ENCODE assay signal across 15 mouse cellular contexts in the genomic region with DNA sequence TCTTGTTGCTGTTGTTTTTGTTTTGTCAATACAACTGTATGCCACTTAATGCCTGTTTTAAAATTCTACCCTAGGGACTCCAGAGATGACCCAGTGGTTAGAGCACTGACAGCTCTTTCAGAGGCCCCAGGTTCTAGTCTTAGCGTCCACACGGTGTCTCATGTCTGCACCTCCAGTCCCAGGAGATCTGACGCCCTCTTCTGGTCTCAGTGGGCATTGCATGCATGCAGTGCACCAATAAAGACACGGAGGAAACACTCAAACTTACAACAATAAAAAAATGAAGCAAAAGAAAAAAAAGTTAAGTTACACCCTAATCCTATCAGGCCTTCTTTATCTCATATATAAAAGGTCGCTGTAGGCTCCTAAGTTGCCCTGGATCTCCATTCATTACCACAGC. TPM values are rescaled to one million over a fixed set of nuclear protein-coding genes. Genes with fewer than 3 reads are reported as not detected.
DNase-seq lines count a peak whose midpoint lies in the region; ATAC-seq and TF ChIP-seq lines count a peak whose summit lies in the region.
"Had no signal": no experiment of that assay in that cellular context is flagged by ENCODE, and none has a peak within 500 bp of the region (broad histone marks: within the 10 kb centered on the region; RNA-seq: fewer than 3 reads in every experiment).

No protein-coding gene starts in this region.

- H3K4me3 ChIP-seq in heart, adult 2 months = no peak overlapping the region
- no peak overlapping the region for H3K4me3 ChIP-seq in heart, embryonic 12.5 days
- no peak overlapping the region for H3K4me3 ChIP-seq in lung, adult 2 months (replicated peaks; ENCODE audit: extremely low read depth, low read depth, low read length)
- H3K4me3 ChIP-seq: embryonic facial prominence, embryonic 15.5 days; neural tube, embryonic 13.5 days had no signal

- H3K27ac ChIP-seq in heart, adult 2 months = no peak overlapping the region
- no peak overlapping the region for H3K27ac ChIP-seq in heart, embryonic 12.5 days (ENCODE audit: poor library complexity, severe bottlenecking)
- H3K27ac ChIP-seq: embryonic facial prominence, embryonic 15.5 days; neural tube, embryonic 13.5 days had no signal

- WGBS in heart, adult 2 months = 54% methylated on average over 5 of the region's 5 CpGs
- WGBS in heart, embryonic 12.5 days = 47% methylated on average over 5 of the region's 5 CpGs
- 52% methylated on average over 5 of the region's 5 CpGs for WGBS in lung, adult 2 months

- no peak for ATAC-seq in heart, embryonic 12.5 days (ENCODE audit: insufficient number of reproducible peaks, low FRiP score)
- no peak for ATAC-seq in Patski
- ATAC-seq in megakaryocyte-erythroid progenitor cell, adult 5-6 weeks (replicated peaks; ENCODE audit: low FRiP score, low TSS enrichment, poor library complexity, severe bottlenecking) = no peak

- no peak for TF ChIP-seq POLR2A in heart, adult 2 months (IDR thresholded peaks at IDR 0.05; ENCODE audit: insufficient read depth, low read depth, low read length)
- TF ChIP-seq POLR2A in lung, adult 2 months (IDR thresholded peaks at IDR 0.05; ENCODE audit: borderline replicate concordance, extremely low read depth, low read depth, low read length) = no peak

- TF ChIP-seq EP300 in heart, adult 2 months (IDR thresholded peaks at IDR 0.05; ENCODE audit: insufficient read depth, low read depth, low read length) = no peak

- no peaks in the 10 kb centered on the region for H3K36me3 ChIP-seq in heart, adult 2 months (ENCODE audit: control insufficient read depth, insufficient read depth, low read length)
- no peaks in the 10 kb centered on the region for H3K36me3 ChIP-seq in heart, embryonic 12.5 days
- H3K36me3 ChIP-seq: embryonic facial prominence, embryonic 15.5 days; G1E; neural tube, embryonic 13.5 days had no signal

- H3K4me2 ChIP-seq in heart, embryonic 12.5 days = no peak overlapping the region
- H3K4me2 ChIP-seq: embryonic facial prominence, embryonic 15.5 days; neural tube, embryonic 13.5 days had no signal

- H3K79me2 ChIP-seq in heart, adult 2 months (replicated peaks; ENCODE audit: control insufficient read depth, insufficient read depth, low read length) = no peaks in the 10 kb centered on the region

- no peak for DNase-seq in heart, adult 2 months
- no peak for DNase-seq in lung, adult 2 months
- no peak for DNase-seq in lung, postnatal 36 days
- no peak for DNase-seq in Patski (ENCODE audit: low read depth, low spot score)
- DNase-seq in thymus, postnatal 14 days = peak; percentile 31
- DNase-seq in natural killer cell, adult 2 months (ENCODE audit: low spot score in 2 of 2) = no peak
- DNase-seq: adrenal gland, adult 8-10 months; cerebellum, adult 9-11 months had no signal

- in situ Hi-C loops in Patski (cut with MboI; ENCODE audit: low pct_unique_long_range_greater_than_20kb) = loop anchor here (25.0 kb wide), 2 partner anchors 595 to 1530 kb away; a partner anchor contains a TSS

- intact Hi-C loops in heart, adult 2 months (cut with DNase I) = no loop called here

- no peaks in the 10 kb centered on the region for H3K27me3 ChIP-seq in heart, adult 2 months (ENCODE audit: control insufficient read depth, insufficient read depth, low read length)
- no peaks in the 10 kb centered on the region for H3K27me3 ChIP-seq in heart, embryonic 12.5 days (replicated peaks)
- H3K27me3 ChIP-seq in Patski = no peaks in the 10 kb centered on the region
- H3K27me3 ChIP-seq: embryonic facial prominence, embryonic 15.5 days; neural tube, embryonic 13.5 days had no signal

- POLR2A ChIA-PET in Patski (lab: Charles Lee) = no interaction called here

- CTCF ChIA-PET in Patski (lab: Charles Lee) = interaction anchor here (2.8 kb wide), 1 partner anchor 8 kb away, joined by 8 read pairs; no protein-coding TSS in a partner anchor

- H3K4me1 ChIP-seq in heart, adult 2 months (ENCODE audit: control insufficient read depth, insufficient read depth, low read length) = no peaks in the 10 kb centered on the region
- no peaks in the 10 kb centered on the region for H3K4me1 ChIP-seq in heart, embryonic 12.5 days (replicated peaks)
- H3K4me1 ChIP-seq in lung, adult 2 months (ENCODE audit: control insufficient read depth, insufficient read depth, low read length) = no peaks in the 10 kb centered on the region
- H3K4me1 ChIP-seq: embryonic facial prominence, embryonic 15.5 days; neural tube, embryonic 13.5 days had no signal

- no peak overlapping the region for H3K9ac ChIP-seq in heart, adult 2 months (ENCODE audit: low read depth, low read length)
- H3K9ac ChIP-seq in heart, embryonic 12.5 days = no peak overlapping the region
- H3K9ac ChIP-seq: embryonic facial prominence, embryonic 15.5 days; neural tube, embryonic 13.5 days had no signal

- peak; percentile 58 for TF ChIP-seq CTCF in heart, adult 2 months (IDR thresholded peaks at IDR 0.05)
- TF ChIP-seq CTCF in lung, adult 2 months (IDR thresholded peaks at IDR 0.05; ENCODE audit: insufficient read depth, low read length) = peak; percentile 49
- peak; percentile 38 for TF ChIP-seq CTCF in Patski (IDR thresholded peaks at IDR 0.05)

- H3K9me3 ChIP-seq in heart, embryonic 12.5 days (replicated peaks) = no peaks in the 10 kb centered on the region
- H3K9me3 ChIP-seq: embryonic facial prominence, embryonic 15.5 days; G1E; neural tube, embryonic 13.5 days had no signal

RNA-seq across cellular contexts. Expression of a gene that starts 31.5 kb away (rescaled TPM):
- total RNA-seq in heart, adult 2 months (2021) = not detected
- polyA plus RNA-seq in heart, adult 2 months (2012; rRNA removed) = not detected in 2 replicates
- not detected in 2 replicates for polyA plus RNA-seq in heart, embryonic 12.5 days (2016; fragmentation: Nextera tagmentation; extraction: Ambion mirVana)
- 0.11 TPM in 1 of 2 replicates, not detected in the other for polyA plus RNA-seq in lung, adult 2 months (2012; rRNA removed)
- not detected for polyA plus RNA-seq in Patski (2021)
- not detected in 2 replicates for total RNA-seq in megakaryocyte-erythroid progenitor cell, adult 5-6 weeks (2014; fragmentation: Nextera tagmentation)
- not detected in 2 replicates for total RNA-seq in megakaryocyte-erythroid progenitor cell, adult 5-6 weeks (2017)
- total RNA-seq: G1E had no signal
- polyA plus RNA-seq: embryonic facial prominence, embryonic 15.5 days; G1E; heart, embryonic 14.5 days; intestine, embryonic 14.5 days; neural tube, embryonic 13.5 days had no signal

RNA-seq across cellular contexts. Expression of a gene that starts 35.8 kb away (rescaled TPM):
- 1 to 10 TPM; 2.0 to 2.3 TPM for total RNA-seq in heart, adult 2 months (2021)
- 1.4 and 1.8 TPM in 2 replicates for polyA plus RNA-seq in heart, adult 2 months (2012; rRNA removed)
- polyA plus RNA-seq in heart, embryonic 12.5 days (2016; fragmentation: Nextera tagmentation; extraction: Ambion mirVana) = 4.0 and 4.2 TPM in 2 replicates
- polyA plus RNA-seq in lung, adult 2 months (2012; rRNA removed) = 4.2 and 6.2 TPM in 2 replicates
- 0.08 TPM for polyA plus RNA-seq in Patski (2021)
- not detected in 2 replicates for total RNA-seq in megakaryocyte-erythroid progenitor cell, adult 5-6 weeks (2014; fragmentation: Nextera tagmentation)
- total RNA-seq in megakaryocyte-erythroid progenitor cell, adult 5-6 weeks (2017) = not detected in 2 replicates
- polyA plus RNA-seq: G1E had no signal

RNA-seq across cellular contexts. Expression of a gene that starts 47.7 kb away (rescaled TPM):
- total RNA-seq in heart, adult 2 months (2021) = under 1 TPM; 0.34 to 0.94 TPM
- polyA plus RNA-seq in heart, adult 2 months (2012; rRNA removed) = 0.53 and 1.4 TPM in 2 replicates
- 1.0 and 1.5 TPM in 2 replicates for polyA plus RNA-seq in heart, embryonic 12.5 days (2016; fragmentation: Nextera tagmentation; extraction: Ambion mirVana)
- polyA plus RNA-seq in lung, adult 2 months (2012; rRNA removed) = 5.7 and 12.2 TPM in 2 replicates
- not detected for polyA plus RNA-seq in Patski (2021)
- not detected in 2 replicates for total RNA-seq in megakaryocyte-erythroid progenitor cell, adult 5-6 weeks (2014; fragmentation: Nextera tagmentation)
- 0.53 TPM in 1 of 2 replicates, not detected in the other for total RNA-seq in megakaryocyte-erythroid progenitor cell, adult 5-6 weeks (2017)
- total RNA-seq: G1E had no signal
- polyA plus RNA-seq: G1E had no signal
